Mouse (Mus musculus) forebrain, embryonic 13.5 days (tissue): Measurements from ENCODE around the gene Cldn4. TPM values are rescaled to one million over a fixed set of nuclear protein-coding genes. Genes with fewer than 3 reads are reported as not detected.

Experiments
- ATAC-seq: fragments of 200-750 bp; cut with Nextera tagmentation; 2 replicates; pipeline ENCODE4 v1.8.0; 2017
- H3K27ac ChIP-seq: fragments of 300-500 bp; sonication (generic); 2 replicates; pipeline ENCODE4 v1.5.1; 2015; ENCODE audit warnings: inconsistent platforms, mild to moderate bottlenecking, moderate library complexity
- H3K27me3 ChIP-seq: fragments of 300-500 bp; sonication (generic); 2 replicates; pipeline ENCODE4 v1.6.1; 2015; ENCODE audit warnings: mild to moderate bottlenecking, inconsistent platforms
- H3K36me3 ChIP-seq: fragments of 300-500 bp; sonication (generic); 2 replicates; pipeline ENCODE4 v1.6.1; 2015; ENCODE audit warnings: mild to moderate bottlenecking, inconsistent platforms; ENCODE audit not compliant: poor library complexity, severe bottlenecking
- H3K4me1 ChIP-seq: fragments of 300-500 bp; sonication (generic); 2 replicates; pipeline ENCODE4 v1.6.1; 2015; ENCODE audit warnings: inconsistent platforms
- H3K4me2 ChIP-seq: fragments of 300-500 bp; sonication (generic); 2 replicates; pipeline ENCODE4 v1.6.1; 2015; ENCODE audit warnings: inconsistent platforms, mild to moderate bottlenecking, moderate library complexity
- H3K4me3 ChIP-seq: fragments of 300-500 bp; sonication (generic); 2 replicates; pipeline ENCODE4 v1.5.1; 2015; ENCODE audit warnings: mild to moderate bottlenecking, inconsistent platforms
- H3K9ac ChIP-seq: fragments of 300-500 bp; sonication (generic); 2 replicates; pipeline ENCODE4 v1.6.1; 2015; ENCODE audit warnings: mild to moderate bottlenecking, inconsistent platforms
- H3K9me3 ChIP-seq: fragments of 300-500 bp; sonication (generic); replicated peaks from 2 replicates; pipeline ENCODE4 v1.6.1; 2016; ENCODE audit warnings: inconsistent platforms
- WGBS: fragments of 180-500 bp; shearing (Covaris S2); methylation state at CpG from one replicate; pipeline ENCODE4 v1.1.7; 2015; 5-methylcytosine and 5-hydroxymethylcytosine counted together
- polyA plus RNA-seq: library from polyadenylated mRNA; unstranded; fragments of >200 nt; fragmentation: Nextera tagmentation; extraction: Ambion mirVana; gene quantifications from 2 replicates; pipeline ENCODE4 v1.2.1, GENCODE M21; 2015

The Cldn4 gene
- not detected in 2 replicates for polyA plus RNA-seq

DNA sequence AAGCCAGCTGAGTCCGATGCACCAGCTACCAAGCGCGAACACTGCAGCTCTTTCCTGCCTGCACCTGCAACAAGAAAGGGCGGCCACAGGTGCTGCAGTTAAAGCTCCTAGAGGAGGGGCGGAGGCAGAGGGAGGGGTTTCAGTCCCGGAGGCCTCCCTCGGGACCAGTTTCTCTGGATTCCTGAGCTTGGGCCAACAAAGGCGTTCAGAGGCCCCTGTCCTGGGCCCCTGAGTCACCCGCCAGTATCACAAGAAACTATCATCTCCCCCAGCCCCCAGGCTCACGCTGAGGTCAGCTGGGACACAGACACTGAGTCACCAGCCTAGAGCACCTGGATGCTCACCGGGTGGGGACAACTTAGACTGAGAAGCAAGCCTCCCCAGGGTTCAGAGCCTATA lies at the start of gene Cldn4:
Cldn4 (minus strand) TSS at position 78 of the 399 bp plus-strand sequence.
- H3K4me2 ChIP-seq, result no peak within 1 kb of the TSS

GRCm38 (mm10) chr5:134992566-134992965 lies 45.8 kb upstream of the Cldn4 start:
- WGBS, result 94% methylated on average over 5 of the region's 5 CpGs
- Histone ChIP-seq H3K27ac (no peak overlapping the region), H3K4me3 (no peak overlapping the region), H3K36me3 (no peaks in the 10 kb centered on the region), H3K4me1 (no peaks in the 10 kb centered on the region), H3K27me3 (peaks cover 26% of the 10 kb centered on the region), H3K9ac (no peak overlapping the region), H3K9me3 (no peaks in the 10 kb centered on the region), H3K4me2 (no peak overlapping the region)
- ATAC-seq, result no peak

More for the DNA sequence above, at the start of gene Cldn4:
- no peaks in the 10 kb centered on the region for H3K9me3 ChIP-seq
- no peaks in the 10 kb centered on the region for H3K4me1 ChIP-seq
- H3K27ac ChIP-seq, result no peak within 1 kb of the TSS
- peaks cover 37% of the 10 kb centered on the region for H3K27me3 ChIP-seq
- no peaks in the 10 kb centered on the region for H3K36me3 ChIP-seq
- no peak for ATAC-seq
- H3K9ac ChIP-seq, result no peak within 1 kb of the TSS
- no peak within 1 kb of the TSS for H3K4me3 ChIP-seq
- WGBS, result 10% methylated on average over 11 of the region's 11 CpGs

GRCm38 (mm10) chr5:134989741-134990140 lies 43.0 kb upstream of the Cldn4 start:
- 79% methylated on average over 6 of the region's 6 CpGs for WGBS
- peaks cover 13% of the 10 kb centered on the region for H3K4me1 ChIP-seq
- no peak overlapping the region for H3K27ac ChIP-seq
- H3K9me3 ChIP-seq, result no peaks in the 10 kb centered on the region
- H3K36me3 ChIP-seq, result no peaks in the 10 kb centered on the region
- no peak overlapping the region for H3K4me3 ChIP-seq
- H3K27me3 ChIP-seq, result peaks cover 54% of the 10 kb centered on the region
- no peak for ATAC-seq
- H3K9ac ChIP-seq, result no peak overlapping the region
- no peak overlapping the region for H3K4me2 ChIP-seq

GRCm38 (mm10) chr5:134989166-134989565 lies 42.4 kb upstream of the Cldn4 start:
- H3K36me3 ChIP-seq, result no peaks in the 10 kb centered on the region
- H3K4me2 ChIP-seq, result no peak overlapping the region
- H3K27me3 ChIP-seq, result peaks cover 59% of the 10 kb centered on the region
- H3K4me3 ChIP-seq, result no peak overlapping the region
- H3K27ac ChIP-seq, result no peak overlapping the region
- ATAC-seq, result no peak
- peaks cover 13% of the 10 kb centered on the region for H3K4me1 ChIP-seq
- no peak overlapping the region for H3K9ac ChIP-seq
- H3K9me3 ChIP-seq, result no peaks in the 10 kb centered on the region
- 81% methylated on average over 11 of the region's 11 CpGs for WGBS

- peak overlapping the region; percentile 51 for H3K4me2 ChIP-seq
- peaks cover 18% of the 10 kb centered on the region for H3K4me1 ChIP-seq
- H3K36me3 ChIP-seq, result no peaks in the 10 kb centered on the region
- peaks cover 59% of the 10 kb centered on the region for H3K27me3 ChIP-seq
- 4% methylated on average over 79 of the region's 79 CpGs for WGBS
- peak; percentile 58; the same call in 1 of the 2 replicates for ATAC-seq
- peak overlapping the region; percentile 32 for H3K4me3 ChIP-seq
- peak overlapping the region; percentile 48 for H3K9ac ChIP-seq
- no peak overlapping the region for H3K27ac ChIP-seq
- no peaks in the 10 kb centered on the region for H3K9me3 ChIP-seq
Measured at GRCm38 (mm10) chr5:134986298-134987268, 39.8 kb upstream of the Cldn4 start.

- H3K9ac ChIP-seq, result peak within 1 kb of the TSS; percentile 48
- peak; percentile 30; the same call in 1 of the 2 replicates for ATAC-seq
- no peaks in the 10 kb centered on the region for H3K9me3 ChIP-seq
Measured at GRCm38 (mm10) chr5:134985633-134986297, 39.0 kb upstream of the Cldn4 start, which contains the start of gene Cldn3. TSS of gene Cldn3 (plus strand) at chr5:134986214.

DNA sequence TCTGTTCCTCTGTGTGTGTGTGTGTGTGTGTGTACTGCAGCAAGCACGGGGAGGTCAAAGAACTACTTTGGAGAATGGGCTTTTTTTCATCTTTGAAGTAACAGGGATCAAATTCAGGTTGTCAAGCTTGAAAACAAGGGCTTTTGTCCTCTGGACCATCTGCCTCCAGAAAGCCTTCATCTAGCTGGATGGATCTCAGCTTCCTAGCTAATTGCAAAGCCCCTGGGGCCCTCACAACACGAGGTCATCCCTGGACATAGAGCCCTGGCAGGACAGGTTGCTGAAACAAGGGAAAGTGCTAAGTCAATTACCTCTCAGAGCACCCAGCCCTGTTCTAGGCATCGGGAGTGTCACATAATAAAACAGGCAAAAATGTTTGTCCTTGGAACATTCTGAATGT lies 37.0 kb upstream of the Cldn4 start:
- no peak overlapping the region for H3K4me2 ChIP-seq
- 11% methylated on average over 3 of the region's 3 CpGs for WGBS
- peaks cover 18% of the 10 kb centered on the region for H3K4me1 ChIP-seq
- H3K27ac ChIP-seq, result no peak overlapping the region
- no peaks in the 10 kb centered on the region for H3K9me3 ChIP-seq
- no peak for ATAC-seq
- H3K4me3 ChIP-seq, result no peak overlapping the region
- H3K27me3 ChIP-seq, result peaks cover 44% of the 10 kb centered on the region
- H3K9ac ChIP-seq, result 0 out of 2 replicates have a peak overlapping the region, but pooled peaks have one; percentile 30
- H3K36me3 ChIP-seq, result no peaks in the 10 kb centered on the region

More at GRCm38 (mm10) chr5:134985633-134986297, 39.0 kb upstream of the Cldn4 start, which contains the start of gene Cldn3:
- peaks cover 59% of the 10 kb centered on the region for H3K27me3 ChIP-seq
- peak within 1 kb of the TSS; percentile 51 for H3K4me2 ChIP-seq
- H3K27ac ChIP-seq, result no peak within 1 kb of the TSS
- H3K4me1 ChIP-seq, result peaks cover 18% of the 10 kb centered on the region
- peak within 1 kb of the TSS; percentile 32 for H3K4me3 ChIP-seq
- no peaks in the 10 kb centered on the region for H3K36me3 ChIP-seq
- WGBS, result under 1% methylated on average over 25 of the region's 25 CpGs

GRCm38 (mm10) chr5:134983111-134983510 lies 36.4 kb upstream of the Cldn4 start:
- H3K9me3 ChIP-seq, result no peaks in the 10 kb centered on the region
- H3K4me3 ChIP-seq, result no peak overlapping the region
- no peak overlapping the region for H3K27ac ChIP-seq
- H3K27me3 ChIP-seq, result peaks cover 39% of the 10 kb centered on the region
- H3K4me2 ChIP-seq, result no peak overlapping the region
- H3K36me3 ChIP-seq, result no peaks in the 10 kb centered on the region
- WGBS, result 80% methylated on average over 1 of the region's 1 CpGs
- no peak overlapping the region for H3K9ac ChIP-seq
- peaks cover 18% of the 10 kb centered on the region for H3K4me1 ChIP-seq
- no peak for ATAC-seq

GRCm38 (mm10) chr5:134981149-134981548 lies 34.4 kb upstream of the Cldn4 start:
- Histone ChIP-seq H3K9me3 (no peaks in the 10 kb centered on the region), H3K4me2 (no peak overlapping the region), H3K9ac (no peak overlapping the region), H3K4me3 (no peak overlapping the region), H3K36me3 (no peaks in the 10 kb centered on the region), H3K27ac (no peak overlapping the region), H3K27me3 (peaks cover 19% of the 10 kb centered on the region), H3K4me1 (peaks cover 13% of the 10 kb centered on the region)
- ATAC-seq, result no peak
- WGBS, result 75% methylated on average over 10 of the region's 10 CpGs

- Histone ChIP-seq H3K27ac (no peak overlapping the region), H3K9me3 (no peaks in the 10 kb centered on the region), H3K27me3 (0 out of 2 replicates have a peak, but pooled peaks cover 4% of the 10 kb centered on the region), H3K4me3 (no peak overlapping the region), H3K36me3 (no peaks in the 10 kb centered on the region), H3K9ac (no peak overlapping the region), H3K4me1 (no peaks in the 10 kb centered on the region), H3K4me2 (no peak overlapping the region)
- WGBS, result 92% methylated on average over 4 of the region's 4 CpGs
- ATAC-seq, result no peak
Measured at GRCm38 (mm10) chr5:134977837-134978236, 31.1 kb upstream of the Cldn4 start.

DNA sequence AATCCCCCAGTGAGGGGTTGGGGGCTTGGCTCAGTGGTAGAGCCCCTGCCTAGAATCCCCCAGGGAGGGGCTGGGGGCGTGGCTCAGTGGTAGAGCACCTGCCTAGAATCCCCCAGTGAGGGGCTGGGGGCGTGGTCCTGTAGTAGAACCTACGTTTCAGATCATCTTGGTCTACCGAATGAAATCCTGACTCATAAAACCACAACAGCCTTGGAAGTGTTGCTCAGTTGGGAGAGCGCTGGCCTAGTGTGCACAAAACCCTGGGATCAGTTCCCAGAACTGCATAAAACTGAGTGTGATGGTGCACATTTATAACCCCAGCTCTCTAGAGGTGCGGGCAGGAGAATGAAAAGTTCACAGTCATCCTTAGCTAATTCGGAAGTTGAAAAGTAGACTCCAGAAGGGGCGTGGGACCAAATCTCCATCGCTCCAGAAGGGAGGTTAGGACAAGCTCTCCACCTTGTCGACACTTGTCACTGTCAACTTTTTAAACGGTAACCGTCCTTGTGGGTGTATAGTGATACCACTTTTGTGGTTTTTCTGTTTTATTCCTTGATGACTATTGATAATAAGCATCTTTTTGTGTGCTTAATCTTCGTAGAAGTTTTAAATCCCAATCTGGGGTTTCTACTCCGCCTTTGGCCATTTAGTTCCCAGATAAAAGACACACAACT lies 30.0 kb upstream of the Cldn4 start:
- WGBS, result 86% methylated on average over 14 of the region's 14 CpGs
- Histone ChIP-seq H3K27ac (no peak overlapping the region), H3K4me3 (no peak overlapping the region), H3K9ac (no peak overlapping the region), H3K4me2 (no peak overlapping the region), H3K36me3 (no peaks in the 10 kb centered on the region), H3K4me1 (no peaks in the 10 kb centered on the region), H3K27me3 (0 out of 2 replicates have a peak, but pooled peaks cover 4% of the 10 kb centered on the region), H3K9me3 (no peaks in the 10 kb centered on the region)
- ATAC-seq, result no peak
